Mouse (Mus musculus) heart, embryonic 15.5 days (tissue): ENCODE data around the gene Ccdc78. TPM values are rescaled to one million over a fixed set of nuclear protein-coding genes. Genes with fewer than 3 reads are reported as not detected.
"Not testable (repeated sequence)": the region's sequence is repeated elsewhere in the genome, so short reads cannot be mapped to it uniquely, and the experiment has no call there.

Experiments used
- ATAC-seq: fragments of 200-750 bp; cut with Nextera tagmentation; replicated peaks from 2 replicates; pipeline ENCODE4 v1.8.0; 2017; ENCODE audit warnings: low read depth, moderate TSS enrichment; ENCODE audit not compliant: insufficient number of reproducible peaks, insufficient read depth, low FRiP score
- H3K27ac ChIP-seq: fragments of 300-500 bp; sonication (generic); 2 replicates; pipeline ENCODE4 v1.5.1; 2015; ENCODE audit warnings: mild to moderate bottlenecking, inconsistent platforms
- H3K27me3 ChIP-seq: fragments of 300-500 bp; sonication (generic); 2 replicates; pipeline ENCODE4 v1.6.1; 2015; ENCODE audit warnings: inconsistent platforms
- H3K36me3 ChIP-seq: fragments of 300-500 bp; sonication (generic); 2 replicates; pipeline ENCODE4 v1.6.1; 2015; ENCODE audit warnings: mild to moderate bottlenecking, inconsistent platforms
- H3K4me1 ChIP-seq: fragments of 300-500 bp; sonication (generic); replicated peaks from 2 replicates; pipeline ENCODE4 v1.6.1; 2015; ENCODE audit warnings: inconsistent platforms
- H3K4me2 ChIP-seq: fragments of 300-500 bp; sonication (generic); 2 replicates; pipeline ENCODE4 v1.6.1; 2015; ENCODE audit warnings: inconsistent platforms, mild to moderate bottlenecking, moderate library complexity
- H3K4me3 ChIP-seq: fragments of 300-500 bp; sonication (generic); 2 replicates; pipeline ENCODE4 v1.5.1; 2015; ENCODE audit warnings: mild to moderate bottlenecking, inconsistent platforms
- H3K9ac ChIP-seq: fragments of 300-500 bp; sonication (generic); 2 replicates; pipeline ENCODE4 v1.6.1; 2015; ENCODE audit warnings: mild to moderate bottlenecking, inconsistent platforms
- H3K9me3 ChIP-seq: fragments of 300-500 bp; sonication (generic); replicated peaks from 2 replicates; pipeline ENCODE4 v1.6.1; 2016; ENCODE audit warnings: inconsistent platforms
- WGBS: fragments of 180-500 bp; shearing (Covaris S2); methylation state at CpG from one replicate; pipeline ENCODE4 v1.1.7; 2015; ENCODE audit warnings: mixed read lengths; 5-methylcytosine and 5-hydroxymethylcytosine counted together
- polyA plus RNA-seq: library from polyadenylated mRNA; unstranded; fragments of >200 nt; fragmentation: Nextera tagmentation; extraction: Ambion mirVana; gene quantifications from 2 replicates; pipeline ENCODE4 v1.2.1, GENCODE M21; 2015

Gene Ccdc78
- 0.13 and 0.23 TPM in 2 replicates for polyA plus RNA-seq

- no peaks in the 10 kb centered on the region for H3K9me3 ChIP-seq
- H3K4me3 ChIP-seq = peak within 1 kb of the TSS; percentile 82
- WGBS = 71% methylated on average over 3 of the region's 3 CpGs
- peak within 1 kb of the TSS; percentile 93 for H3K27ac ChIP-seq
- H3K4me1 ChIP-seq = peaks cover 43% of the 10 kb centered on the region
- peak within 1 kb of the TSS; percentile 73 for H3K9ac ChIP-seq
- H3K4me2 ChIP-seq = peak within 1 kb of the TSS; percentile 78
- no peaks in the 10 kb centered on the region for H3K27me3 ChIP-seq
- H3K36me3 ChIP-seq = peaks cover 48% of the 10 kb centered on the region
- ATAC-seq = no peak
Observed at GRCm38 (mm10) chr17:25786280-25786679, at the start of gene Ccdc78. Ccdc78 (plus strand) TSS chr17:25786580.

DNA sequence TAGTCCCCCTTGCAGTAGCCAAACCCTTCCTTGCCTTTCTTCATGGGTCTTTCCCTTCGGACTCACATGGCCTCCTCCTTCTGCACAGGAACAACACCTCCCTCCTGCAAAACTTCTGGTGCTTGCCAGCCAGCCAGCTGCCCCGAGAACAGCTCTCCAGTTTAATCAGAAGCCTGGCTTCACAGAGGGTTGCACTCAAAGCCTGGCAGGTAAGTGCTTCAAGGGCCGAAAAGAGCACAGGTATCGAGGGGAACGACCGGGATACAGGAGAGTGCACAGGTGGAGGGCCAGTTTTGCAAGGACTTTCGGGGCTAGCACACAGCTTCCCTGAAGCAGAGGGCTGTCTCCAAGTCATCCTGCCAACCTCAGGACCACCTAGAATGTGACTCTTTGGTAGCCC lies 47.5 kb upstream of the Ccdc78 start:
- WGBS = 72% methylated on average over 7 of the region's 7 CpGs
- H3K27me3 ChIP-seq = no peaks in the 10 kb centered on the region; the same call in 1 of the 2 replicates
- ATAC-seq = no peak
- H3K9me3 ChIP-seq = no peaks in the 10 kb centered on the region
- no peak overlapping the region for H3K9ac ChIP-seq
- H3K4me2 ChIP-seq = no peak overlapping the region
- no peak overlapping the region for H3K27ac ChIP-seq
- no peak overlapping the region for H3K4me3 ChIP-seq
- H3K4me1 ChIP-seq = no peaks in the 10 kb centered on the region
- no peaks in the 10 kb centered on the region for H3K36me3 ChIP-seq

DNA sequence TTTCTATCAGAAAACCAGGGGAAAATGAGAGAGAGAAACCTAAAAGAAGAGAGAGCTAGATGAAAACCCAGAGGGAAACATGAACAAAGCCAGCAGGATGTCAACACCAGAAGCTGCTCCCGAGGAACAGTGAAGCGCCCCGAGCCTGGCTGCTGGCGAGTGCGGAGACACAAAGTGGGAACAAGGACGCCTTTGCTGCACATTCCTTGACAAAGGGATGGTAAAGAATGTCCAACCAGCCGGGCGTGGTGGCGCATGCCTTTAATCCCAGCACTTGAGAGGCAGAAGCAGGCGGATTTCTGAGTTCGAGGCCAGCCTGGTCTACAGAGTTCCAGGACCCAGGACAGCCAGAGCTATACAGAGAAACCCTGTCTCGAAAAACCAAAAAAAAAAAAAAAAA lies 44.9 kb upstream of the Ccdc78 start:
- H3K4me3 ChIP-seq, H3K4me1 ChIP-seq, H3K36me3 ChIP-seq, H3K4me2 ChIP-seq, H3K9ac ChIP-seq, ATAC-seq, H3K27me3 ChIP-seq, H3K9me3 ChIP-seq, H3K27ac ChIP-seq: not testable (repeated sequence)
- 66% methylated on average over 12 of the region's 12 CpGs for WGBS

DNA sequence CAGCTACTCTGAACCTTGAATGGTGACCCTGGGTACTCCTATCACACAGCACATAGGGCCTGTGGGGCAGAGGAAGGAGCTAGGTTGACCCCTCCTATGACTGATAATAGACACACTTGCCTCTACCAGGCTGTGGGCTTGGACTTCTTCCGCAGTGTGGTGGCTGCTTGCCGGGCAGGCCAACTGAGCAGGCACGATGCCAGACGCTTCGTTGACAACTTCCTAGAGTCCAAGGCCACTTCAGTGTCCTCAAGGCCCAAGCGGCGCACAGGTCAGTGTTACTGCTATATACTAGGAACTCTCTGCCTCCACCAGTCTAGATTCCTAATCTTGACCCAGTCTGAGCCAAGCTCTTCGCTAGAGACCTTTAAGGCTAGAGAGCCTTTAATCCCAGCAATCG lies 42.5 kb upstream of the Ccdc78 start:
- H3K9me3 ChIP-seq = no peaks in the 10 kb centered on the region

DNA sequence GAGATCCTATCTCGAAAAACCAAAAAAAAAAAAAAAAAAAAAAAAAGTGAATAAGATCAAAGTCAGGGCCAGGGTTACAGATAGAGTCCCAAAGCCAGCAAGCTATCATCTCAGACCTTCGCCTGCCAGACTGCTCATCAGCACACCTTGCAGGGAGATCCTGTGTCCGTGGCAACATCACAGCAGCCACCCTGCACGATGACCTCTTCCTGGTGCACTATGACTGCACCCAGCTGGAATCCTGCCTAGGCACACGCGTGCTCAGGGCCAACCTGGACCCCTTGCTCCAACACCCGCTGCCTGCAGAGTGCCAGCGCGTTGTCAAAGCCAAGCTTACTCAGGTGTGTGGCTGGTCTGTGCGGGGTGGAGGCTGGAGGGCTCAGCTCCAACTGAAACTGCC lies 42.1 kb upstream of the Ccdc78 start:
- H3K27me3 ChIP-seq = peaks cover 5% of the 10 kb centered on the region
- H3K4me1 ChIP-seq = no peaks in the 10 kb centered on the region
- H3K9me3 ChIP-seq = no peaks in the 10 kb centered on the region
- no peak for ATAC-seq
- 69% methylated on average over 10 of the region's 10 CpGs for WGBS
- H3K4me3 ChIP-seq = no peak overlapping the region
- H3K36me3 ChIP-seq = no peaks in the 10 kb centered on the region
- no peak overlapping the region for H3K4me2 ChIP-seq
- no peak overlapping the region for H3K27ac ChIP-seq
- no peak overlapping the region for H3K9ac ChIP-seq

More for the DNA sequence above, 42.5 kb upstream of the Ccdc78 start:
- H3K4me1 ChIP-seq = no peaks in the 10 kb centered on the region
- H3K4me3 ChIP-seq = no peak overlapping the region
- no peaks in the 10 kb centered on the region for H3K36me3 ChIP-seq
- H3K27ac ChIP-seq = no peak overlapping the region
- 88% methylated on average over 9 of the region's 9 CpGs for WGBS
- H3K27me3 ChIP-seq = peaks cover 5% of the 10 kb centered on the region
- no peak for ATAC-seq
- no peak overlapping the region for H3K9ac ChIP-seq
- H3K4me2 ChIP-seq = no peak overlapping the region

GRCm38 (mm10) chr17:25748238-25748637 lies 38.1 kb upstream of the Ccdc78 start:
- H3K4me1 ChIP-seq = peaks cover 8% of the 10 kb centered on the region
- H3K27ac ChIP-seq = no peak overlapping the region
- H3K9me3 ChIP-seq = no peaks in the 10 kb centered on the region
- H3K9ac ChIP-seq = no peak overlapping the region
- H3K27me3 ChIP-seq = peaks cover 9% of the 10 kb centered on the region
- H3K4me2 ChIP-seq = no peak overlapping the region
- H3K4me3 ChIP-seq = no peak overlapping the region
- no peaks in the 10 kb centered on the region for H3K36me3 ChIP-seq
- ATAC-seq = no peak
- WGBS = 83% methylated on average over 4 of the region's 4 CpGs

- H3K4me2 ChIP-seq = no peak overlapping the region
- ATAC-seq = no peak
- no peak overlapping the region for H3K9ac ChIP-seq
- peaks cover 8% of the 10 kb centered on the region for H3K27me3 ChIP-seq
- H3K36me3 ChIP-seq = no peaks in the 10 kb centered on the region
- no peak overlapping the region for H3K27ac ChIP-seq
- WGBS = 89% methylated on average over 6 of the region's 6 CpGs
- peaks cover 8% of the 10 kb centered on the region for H3K4me1 ChIP-seq
- H3K9me3 ChIP-seq = no peaks in the 10 kb centered on the region
- no peak overlapping the region for H3K4me3 ChIP-seq
Observed at GRCm38 (mm10) chr17:25749314-25749713, 37.1 kb upstream of the Ccdc78 start.

DNA sequence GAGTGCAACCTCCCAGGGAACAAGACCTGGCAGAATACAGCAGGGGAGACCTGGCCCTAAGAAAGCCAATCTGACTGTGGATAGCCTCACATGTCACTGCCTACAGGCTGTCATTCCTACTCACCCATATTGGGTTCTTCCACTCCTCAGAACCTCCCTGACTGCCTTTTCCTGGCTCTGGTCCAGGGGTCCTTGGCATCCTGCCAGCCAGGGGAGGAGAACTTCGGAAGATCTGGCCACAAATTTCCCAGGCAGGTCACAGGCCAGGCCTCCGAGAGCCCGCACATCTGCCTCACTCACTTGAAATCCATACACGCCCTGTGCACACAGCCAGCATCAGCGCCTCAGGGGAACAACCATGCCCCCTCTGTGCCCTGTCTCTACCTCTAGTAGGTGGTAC lies 34.9 kb upstream of the Ccdc78 start:
- Histone ChIP-seq H3K9ac (no peak overlapping the region), H3K36me3 (no peaks in the 10 kb centered on the region), H3K27ac (no peak overlapping the region), H3K27me3 (0 out of 2 replicates have a peak, but pooled peaks cover 3% of the 10 kb centered on the region), H3K4me1 (peaks cover 8% of the 10 kb centered on the region), H3K9me3 (no peaks in the 10 kb centered on the region), H3K4me2 (no peak overlapping the region), H3K4me3 (no peak overlapping the region)
- no peak for ATAC-seq
- WGBS = 18% methylated on average over 5 of the region's 5 CpGs

DNA sequence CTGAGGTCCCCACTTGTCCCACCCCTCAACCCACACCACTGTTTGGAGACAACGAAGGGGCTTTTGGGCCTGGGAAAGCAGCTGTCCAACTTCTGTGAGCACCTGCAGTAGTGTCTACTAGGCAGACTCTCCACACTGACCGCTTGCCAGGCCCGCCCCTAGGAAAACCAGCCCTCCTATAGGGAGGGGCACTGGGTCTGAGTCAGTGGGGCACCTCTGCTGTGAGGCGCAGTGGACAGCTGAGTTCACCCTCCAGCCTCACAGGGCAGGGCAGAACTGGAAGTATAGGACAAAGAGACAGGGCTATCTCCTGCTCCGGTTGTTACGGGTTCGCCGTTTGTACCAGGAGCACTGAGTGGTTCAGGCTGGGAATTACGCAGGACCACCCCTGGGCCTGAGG lies 32.1 kb upstream of the Ccdc78 start, which contains the start of gene Msln:
Msln (minus strand) TSS at position 138 of the 400 bp plus-strand sequence.
- H3K27ac ChIP-seq = no peak within 1 kb of the TSS
- no peak within 1 kb of the TSS for H3K4me3 ChIP-seq
- H3K9ac ChIP-seq = no peak within 1 kb of the TSS
- ATAC-seq = no peak
- H3K9me3 ChIP-seq = no peaks in the 10 kb centered on the region
- 83% methylated on average over 9 of the region's 9 CpGs for WGBS
- no peaks in the 10 kb centered on the region for H3K36me3 ChIP-seq
- H3K27me3 ChIP-seq = 0 out of 2 replicates have a peak, but pooled peaks cover 7% of the 10 kb centered on the region
- peaks cover 10% of the 10 kb centered on the region for H3K4me1 ChIP-seq
- no peak within 1 kb of the TSS for H3K4me2 ChIP-seq

DNA sequence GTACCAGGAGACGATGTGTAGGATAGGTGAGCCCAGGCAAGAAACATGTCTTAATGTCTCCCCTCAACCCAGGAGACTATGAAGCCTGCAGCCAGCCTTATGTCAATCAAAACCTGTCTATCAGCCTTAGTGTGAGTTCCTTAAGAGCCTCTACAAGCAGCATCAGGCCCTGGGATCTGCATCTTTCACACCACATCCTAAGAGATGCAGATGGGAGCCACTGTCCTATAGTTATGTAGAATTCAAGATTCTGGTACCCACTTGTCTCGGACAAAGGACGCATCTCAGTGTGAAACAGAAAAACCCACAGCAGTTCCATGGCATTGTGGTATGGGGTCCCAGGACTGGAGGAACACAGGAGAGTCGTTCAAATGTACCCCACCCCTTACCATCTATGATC lies 31.3 kb upstream of the Ccdc78 start:
- no peak overlapping the region for H3K4me2 ChIP-seq
- no peak overlapping the region for H3K27ac ChIP-seq
- no peaks in the 10 kb centered on the region for H3K9me3 ChIP-seq
- H3K9ac ChIP-seq = no peak overlapping the region
- H3K27me3 ChIP-seq = 0 out of 2 replicates have a peak, but pooled peaks cover 8% of the 10 kb centered on the region
- WGBS = 70% methylated on average over 4 of the region's 4 CpGs
- H3K36me3 ChIP-seq = no peaks in the 10 kb centered on the region
- H3K4me1 ChIP-seq = peaks cover 10% of the 10 kb centered on the region
- no peak overlapping the region for H3K4me3 ChIP-seq
- ATAC-seq = no peak

DNA sequence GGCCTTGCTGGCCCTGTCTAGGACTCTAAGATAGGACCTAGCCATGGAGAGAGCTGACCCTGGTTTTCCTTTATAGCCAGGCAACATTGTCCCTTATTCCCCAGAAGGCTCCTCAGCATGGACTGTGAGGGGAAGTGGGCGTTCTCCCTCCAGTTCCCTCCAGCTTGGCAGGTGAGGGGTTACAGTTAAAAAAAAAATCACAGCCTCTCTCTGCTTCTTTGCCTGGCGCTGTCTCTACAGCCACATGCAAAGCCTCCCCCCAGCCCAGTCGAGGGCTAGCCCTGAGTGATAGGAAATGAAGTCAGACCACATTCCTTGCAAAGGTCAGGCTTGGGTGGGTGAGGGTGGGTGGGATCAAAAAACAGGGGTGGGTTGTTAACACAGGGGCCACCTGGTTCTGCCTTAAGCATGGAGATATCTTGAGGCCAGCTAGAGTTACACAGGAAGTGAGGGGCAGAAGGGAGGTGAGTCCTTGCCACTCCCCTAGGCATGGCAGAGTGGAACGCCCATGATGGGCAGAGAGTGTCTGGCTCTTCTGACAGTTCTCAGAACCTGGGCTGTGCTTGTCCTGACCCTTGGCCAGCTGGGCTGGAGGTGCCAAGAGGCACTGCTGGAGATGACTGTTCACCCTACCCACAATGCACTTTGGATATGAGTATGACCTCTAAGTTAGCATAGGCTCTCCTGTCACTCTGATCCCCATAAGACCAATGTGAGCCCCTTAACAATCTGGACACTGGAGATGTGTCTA lies 30.6 kb upstream of the Ccdc78 start:
- no peak for ATAC-seq
- no peaks in the 10 kb centered on the region for H3K9me3 ChIP-seq
- H3K4me1 ChIP-seq = peaks cover 10% of the 10 kb centered on the region
- H3K9ac ChIP-seq = no peak overlapping the region
- 0 out of 2 replicates have a peak, but pooled peaks cover 8% of the 10 kb centered on the region for H3K27me3 ChIP-seq
- H3K36me3 ChIP-seq = no peaks in the 10 kb centered on the region
- H3K4me2 ChIP-seq = no peak overlapping the region
- WGBS = 30% methylated on average over 4 of the region's 4 CpGs
- no peak overlapping the region for H3K27ac ChIP-seq
- H3K4me3 ChIP-seq = no peak overlapping the region
